Mouse (Mus musculus): ENCODE results near the gene Cdh22. TPM values are rescaled to one million over a fixed set of nuclear protein-coding genes. Genes with fewer than 3 reads are reported as not detected.

Cdh22 gene
- polyA plus RNA-seq, 1 experiment: 1.5 TPM

GRCm38 (mm10) chr2:165157900-165158299, 76.8 kb downstream of the Cdh22 start:
- peaks cover 23% of the 10 kb centered on the region for H3K27me3 ChIP-seq (ENCODE audit: control insufficient read depth, insufficient read depth, insufficient read length)
- no peak for TF ChIP-seq TCF12 (IDR thresholded peaks at IDR 0.05; ENCODE audit: insufficient read depth, poor library complexity, severe bottlenecking)
- TF ChIP-seq TCF3 (IDR thresholded peaks at IDR 0.05; ENCODE audit: insufficient read length, low read depth): no peak
- TF ChIP-seq USF1 (IDR thresholded peaks at IDR 0.05; ENCODE audit: low read depth): no peak
- TF ChIP-seq MYOD1 (IDR thresholded peaks at IDR 0.05; ENCODE audit: control insufficient read depth in 1 of 3, insufficient read length in 2 of 3, low read depth in 2 of 3): no peak
- TF ChIP-seq POLR2AphosphoS2 (IDR thresholded peaks at IDR 0.05; ENCODE audit: insufficient read length, low read depth): no peak
- no peak for TF ChIP-seq MAX (IDR thresholded peaks at IDR 0.05; ENCODE audit: low read depth)
- TF ChIP-seq REST (IDR thresholded peaks at IDR 0.05; ENCODE audit: insufficient read depth, insufficient read length): no peak
- TF ChIP-seq E2F4 (IDR thresholded peaks at IDR 0.05; ENCODE audit: insufficient read depth): no peak
- no peak for TF ChIP-seq CEBPB (IDR thresholded peaks at IDR 0.05; ENCODE audit: insufficient read depth, poor library complexity, severe bottlenecking)
- no peak for TF ChIP-seq SRF (IDR thresholded peaks at IDR 0.05; ENCODE audit: control insufficient read depth, insufficient read length, low read depth)
- no peak for TF ChIP-seq POLR2A (IDR thresholded peaks at IDR 0.05; ENCODE audit: insufficient read length, low read depth)
- no peak for TF ChIP-seq MYOG (IDR thresholded peaks at IDR 0.05; ENCODE audit: control insufficient read depth in 1 of 3, insufficient read depth in 1 of 3, insufficient read length in 2 of 3, low read depth in 2 of 3)
- no peak overlapping the region for H3ac ChIP-seq (ENCODE audit: control insufficient read depth, insufficient read length)
- no peak overlapping the region for H3K4me3 ChIP-seq
- no peaks in the 10 kb centered on the region for H3K79me2 ChIP-seq (ENCODE audit: control insufficient read depth, insufficient read depth)
- H3K4me2 ChIP-seq (ENCODE audit: low read depth): no peak overlapping the region
- H3K36me3 ChIP-seq (ENCODE audit: control insufficient read depth, insufficient read depth): no peaks in the 10 kb centered on the region

- Histone ChIP-seq H3K79me2 (ENCODE audit: control insufficient read depth, insufficient read depth) (no peaks in the 10 kb centered on the region), H3K4me3 (no peak overlapping the region), H3K36me3 (ENCODE audit: control insufficient read depth, insufficient read depth) (no peaks in the 10 kb centered on the region), H3K27me3 (ENCODE audit: control insufficient read depth, insufficient read depth, insufficient read length) (peaks cover 39% of the 10 kb centered on the region), H3K4me2 (ENCODE audit: low read depth) (no peak overlapping the region), H3ac (ENCODE audit: control insufficient read depth, insufficient read length) (no peak overlapping the region)
- no peak for TF ChIP-seq MYOD1 (IDR thresholded peaks at IDR 0.05; ENCODE audit: control insufficient read depth in 1 of 3, insufficient read length in 2 of 3, low read depth in 2 of 3)
- no peak for TF ChIP-seq TCF3 (IDR thresholded peaks at IDR 0.05; ENCODE audit: insufficient read length, low read depth)
- TF ChIP-seq TCF12 (IDR thresholded peaks at IDR 0.05; ENCODE audit: insufficient read depth, poor library complexity, severe bottlenecking): no peak
- TF ChIP-seq SRF (IDR thresholded peaks at IDR 0.05; ENCODE audit: control insufficient read depth, insufficient read length, low read depth): no peak
- no peak for TF ChIP-seq USF1 (IDR thresholded peaks at IDR 0.05; ENCODE audit: low read depth)
- TF ChIP-seq POLR2AphosphoS2 (IDR thresholded peaks at IDR 0.05; ENCODE audit: insufficient read length, low read depth): no peak
- no peak for TF ChIP-seq CEBPB (IDR thresholded peaks at IDR 0.05; ENCODE audit: insufficient read depth, poor library complexity, severe bottlenecking)
- TF ChIP-seq MYOG (IDR thresholded peaks at IDR 0.05; ENCODE audit: control insufficient read depth in 1 of 3, insufficient read depth in 1 of 3, insufficient read length in 2 of 3, low read depth in 2 of 3): no peak
- TF ChIP-seq MAX (IDR thresholded peaks at IDR 0.05; ENCODE audit: low read depth): no peak
- no peak for TF ChIP-seq REST (IDR thresholded peaks at IDR 0.05; ENCODE audit: insufficient read depth, insufficient read length)
Observed at GRCm38 (mm10) chr2:165153006-165153405, 81.6 kb downstream of the Cdh22 start.

DNA sequence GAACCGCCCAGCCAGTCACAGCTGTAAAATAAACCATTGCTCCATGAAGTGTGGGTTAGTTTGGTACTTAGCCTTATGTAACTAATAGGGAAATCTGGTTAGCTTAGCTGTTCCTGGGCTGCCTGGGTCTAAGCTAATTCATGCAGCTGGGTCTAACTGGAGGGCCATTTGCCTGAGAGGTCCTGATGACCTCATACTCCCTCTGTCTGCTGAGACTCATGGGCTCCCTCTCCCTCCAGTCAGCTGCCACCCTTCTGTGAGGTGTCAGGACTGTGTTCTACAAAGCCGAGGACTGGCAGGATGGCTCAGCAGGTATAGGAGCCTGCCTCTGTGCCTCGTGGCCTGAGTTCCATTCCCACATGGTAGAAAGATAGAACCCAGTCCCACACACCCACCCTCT, 84.9 kb downstream of the Cdh22 start:
- H3ac ChIP-seq (ENCODE audit: control insufficient read depth, insufficient read length): no peak overlapping the region
- H3K36me3 ChIP-seq (ENCODE audit: control insufficient read depth, insufficient read depth): no peaks in the 10 kb centered on the region
- peaks cover 49% of the 10 kb centered on the region for H3K27me3 ChIP-seq (ENCODE audit: control insufficient read depth, insufficient read depth, insufficient read length)
- no peak overlapping the region for H3K4me2 ChIP-seq (ENCODE audit: low read depth)
- no peaks in the 10 kb centered on the region for H3K79me2 ChIP-seq (ENCODE audit: control insufficient read depth, insufficient read depth)
- no peak overlapping the region for H3K4me3 ChIP-seq
- no peak for TF ChIP-seq CEBPB (IDR thresholded peaks at IDR 0.05; ENCODE audit: insufficient read depth, poor library complexity, severe bottlenecking)
- no peak for TF ChIP-seq TCF12 (IDR thresholded peaks at IDR 0.05; ENCODE audit: insufficient read depth, poor library complexity, severe bottlenecking)
- no peak for TF ChIP-seq TCF3 (IDR thresholded peaks at IDR 0.05; ENCODE audit: insufficient read length, low read depth)
- no peak for TF ChIP-seq MAX (IDR thresholded peaks at IDR 0.05; ENCODE audit: low read depth)
- TF ChIP-seq E2F4 (IDR thresholded peaks at IDR 0.05; ENCODE audit: insufficient read depth): no peak
- no peak for TF ChIP-seq USF1 (IDR thresholded peaks at IDR 0.05; ENCODE audit: low read depth)
- TF ChIP-seq POLR2AphosphoS2 (IDR thresholded peaks at IDR 0.05; ENCODE audit: insufficient read length, low read depth): no peak
- TF ChIP-seq MYOG (IDR thresholded peaks at IDR 0.05; ENCODE audit: control insufficient read depth in 1 of 3, insufficient read depth in 1 of 3, insufficient read length in 2 of 3, low read depth in 2 of 3): no peak
- TF ChIP-seq REST (IDR thresholded peaks at IDR 0.05; ENCODE audit: insufficient read depth, insufficient read length): no peak
- TF ChIP-seq MYOD1 (IDR thresholded peaks at IDR 0.05; ENCODE audit: control insufficient read depth in 1 of 3, insufficient read length in 2 of 3, low read depth in 2 of 3): no peak
- TF ChIP-seq SRF (IDR thresholded peaks at IDR 0.05; ENCODE audit: control insufficient read depth, insufficient read length, low read depth): no peak
- TF ChIP-seq POLR2A (IDR thresholded peaks at IDR 0.05; ENCODE audit: insufficient read length, low read depth): no peak

- H3K27me3 ChIP-seq (ENCODE audit: control insufficient read depth, insufficient read depth, insufficient read length): peaks cover 50% of the 10 kb centered on the region
- H3K36me3 ChIP-seq (ENCODE audit: control insufficient read depth, insufficient read depth): no peaks in the 10 kb centered on the region
- H3K79me2 ChIP-seq (ENCODE audit: control insufficient read depth, insufficient read depth): no peaks in the 10 kb centered on the region
- H3ac ChIP-seq (ENCODE audit: control insufficient read depth, insufficient read length): no peak overlapping the region
- no peak overlapping the region for H3K4me2 ChIP-seq (ENCODE audit: low read depth)
- H3K4me3 ChIP-seq: no peak overlapping the region
- TF ChIP-seq USF1 (IDR thresholded peaks at IDR 0.05; ENCODE audit: low read depth): no peak
- TF ChIP-seq MAX (IDR thresholded peaks at IDR 0.05; ENCODE audit: low read depth): no peak
- no peak for TF ChIP-seq MYOD1 (IDR thresholded peaks at IDR 0.05; ENCODE audit: control insufficient read depth in 1 of 3, insufficient read length in 2 of 3, low read depth in 2 of 3)
- no peak for TF ChIP-seq POLR2AphosphoS2 (IDR thresholded peaks at IDR 0.05; ENCODE audit: insufficient read length, low read depth)
Observed at GRCm38 (mm10) chr2:165145821-165146220, 88.8 kb downstream of the Cdh22 start.

GRCm38 (mm10) chr2:165143487-165143886, 91.2 kb downstream of the Cdh22 start:
- TF ChIP-seq MYOD1 (IDR thresholded peaks at IDR 0.05; ENCODE audit: control insufficient read depth in 1 of 3, insufficient read length in 2 of 3, low read depth in 2 of 3) (no peak), REST (IDR thresholded peaks at IDR 0.05; ENCODE audit: insufficient read depth, insufficient read length) (peak; percentile 56)
- peaks cover 59% of the 10 kb centered on the region for H3K27me3 ChIP-seq (ENCODE audit: control insufficient read depth, insufficient read depth, insufficient read length)
- no peaks in the 10 kb centered on the region for H3K79me2 ChIP-seq (ENCODE audit: control insufficient read depth, insufficient read depth)
- no peak overlapping the region for H3K4me2 ChIP-seq (ENCODE audit: low read depth)
- no peak overlapping the region for H3ac ChIP-seq (ENCODE audit: control insufficient read depth, insufficient read length)
- no peak overlapping the region for H3K4me3 ChIP-seq
- no peaks in the 10 kb centered on the region for H3K36me3 ChIP-seq (ENCODE audit: control insufficient read depth, insufficient read depth)

Measured in myocyte (in vitro differentiated cells).